Mouse (Mus musculus): Measurements from ENCODE around the gene Cct4. TPM values are rescaled to one million over a fixed set of nuclear protein-coding genes. Genes with fewer than 3 reads are reported as not detected.

The Cct4 gene
- polyA plus RNA-seq, 1 experiment from 2014 or later = 289 TPM

- H3K9ac ChIP-seq = no peak overlapping the region
- H3K4me1 ChIP-seq = no peaks in the 10 kb centered on the region
- no peak overlapping the region for H3K4me3 ChIP-seq
- no peaks in the 10 kb centered on the region for H3K9me3 ChIP-seq
- ATAC-seq (ENCODE audit: insufficient number of reproducible peaks, insufficient read depth, low FRiP score, low TSS enrichment, low read depth) = no peak
- H3K27me3 ChIP-seq = no peaks in the 10 kb centered on the region
- H3K27ac ChIP-seq = no peak overlapping the region
- no peaks in the 10 kb centered on the region for H3K36me3 ChIP-seq
- H3K4me2 ChIP-seq = no peak overlapping the region
- WGBS = 84% methylated on average over 4 of the region's 4 CpGs
Measured at GRCm38 (mm10) chr11:23013580-23014294, 23.4 kb downstream of the Cct4 start.

DNA sequence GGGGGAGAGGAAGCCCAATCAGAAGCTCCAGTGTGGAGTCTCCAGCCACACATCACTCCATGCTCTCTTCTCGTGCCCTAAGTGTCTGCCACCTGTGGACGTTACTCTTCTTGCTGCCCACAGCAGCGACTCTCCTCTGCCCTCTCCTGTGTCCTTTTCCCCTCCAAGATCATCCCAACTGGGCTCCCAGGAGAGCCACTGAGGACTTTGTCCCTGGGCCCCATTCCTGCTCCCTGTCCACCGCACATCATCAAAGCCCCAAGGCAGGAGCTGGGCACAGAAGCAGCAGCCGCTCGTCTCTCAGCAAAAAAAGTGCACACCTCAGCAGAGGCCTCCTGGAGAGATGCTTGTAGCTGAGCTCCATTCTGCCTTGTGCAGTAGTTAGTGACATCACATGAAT lies 24.7 kb downstream of the Cct4 start:
- 75% methylated on average over 6 of the region's 6 CpGs for WGBS
- H3K4me2 ChIP-seq = no peak overlapping the region

GRCm38 (mm10) chr11:23017943-23018342 lies 27.6 kb downstream of the Cct4 start:
- H3K9ac ChIP-seq = no peak overlapping the region
- H3K4me1 ChIP-seq = no peaks in the 10 kb centered on the region
- no peak overlapping the region for H3K4me3 ChIP-seq
- no peaks in the 10 kb centered on the region for H3K9me3 ChIP-seq
- WGBS = 91% methylated on average over 4 of the region's 4 CpGs
- H3K27ac ChIP-seq = no peak overlapping the region
- H3K4me2 ChIP-seq = no peak overlapping the region
- ATAC-seq (ENCODE audit: insufficient number of reproducible peaks, insufficient read depth, low FRiP score, low TSS enrichment, low read depth) = no peak
- H3K36me3 ChIP-seq = no peaks in the 10 kb centered on the region
- no peaks in the 10 kb centered on the region for H3K27me3 ChIP-seq

More for the DNA sequence above, 24.7 kb downstream of the Cct4 start:
- H3K27me3 ChIP-seq = no peaks in the 10 kb centered on the region
- no peak overlapping the region for H3K4me3 ChIP-seq
- ATAC-seq (ENCODE audit: insufficient number of reproducible peaks, insufficient read depth, low FRiP score, low TSS enrichment, low read depth) = no peak
- no peaks in the 10 kb centered on the region for H3K36me3 ChIP-seq
- H3K9me3 ChIP-seq = no peaks in the 10 kb centered on the region
- no peak overlapping the region for H3K27ac ChIP-seq
- H3K4me1 ChIP-seq = no peaks in the 10 kb centered on the region
- H3K9ac ChIP-seq = no peak overlapping the region

- Histone ChIP-seq H3K27me3 (no peaks in the 10 kb centered on the region), H3K9me3 (no peaks in the 10 kb centered on the region), H3K27ac (no peak overlapping the region), H3K4me1 (no peaks in the 10 kb centered on the region), H3K4me2 (no peak overlapping the region), H3K36me3 (no peaks in the 10 kb centered on the region), H3K4me3 (no peak overlapping the region), H3K9ac (0 out of 2 replicates have a peak overlapping the region, but pooled peaks have one; percentile 32)
- WGBS = 55% methylated on average over 24 of the region's 24 CpGs
- no peak for ATAC-seq (ENCODE audit: insufficient number of reproducible peaks, insufficient read depth, low FRiP score, low TSS enrichment, low read depth)
Measured at GRCm38 (mm10) chr11:23020116-23020770, 29.9 kb downstream of the Cct4 start.

GRCm38 (mm10) chr11:23020841-23021240 lies 30.5 kb downstream of the Cct4 start:
- no peak overlapping the region for H3K4me2 ChIP-seq
- no peaks in the 10 kb centered on the region for H3K36me3 ChIP-seq
- no peaks in the 10 kb centered on the region for H3K9me3 ChIP-seq
- no peaks in the 10 kb centered on the region for H3K27me3 ChIP-seq
- WGBS = 89% methylated on average over 14 of the region's 14 CpGs
- H3K27ac ChIP-seq = no peak overlapping the region
- ATAC-seq (ENCODE audit: insufficient number of reproducible peaks, insufficient read depth, low FRiP score, low TSS enrichment, low read depth) = no peak
- no peak overlapping the region for H3K9ac ChIP-seq
- H3K4me3 ChIP-seq = no peak overlapping the region
- no peaks in the 10 kb centered on the region for H3K4me1 ChIP-seq

DNA sequence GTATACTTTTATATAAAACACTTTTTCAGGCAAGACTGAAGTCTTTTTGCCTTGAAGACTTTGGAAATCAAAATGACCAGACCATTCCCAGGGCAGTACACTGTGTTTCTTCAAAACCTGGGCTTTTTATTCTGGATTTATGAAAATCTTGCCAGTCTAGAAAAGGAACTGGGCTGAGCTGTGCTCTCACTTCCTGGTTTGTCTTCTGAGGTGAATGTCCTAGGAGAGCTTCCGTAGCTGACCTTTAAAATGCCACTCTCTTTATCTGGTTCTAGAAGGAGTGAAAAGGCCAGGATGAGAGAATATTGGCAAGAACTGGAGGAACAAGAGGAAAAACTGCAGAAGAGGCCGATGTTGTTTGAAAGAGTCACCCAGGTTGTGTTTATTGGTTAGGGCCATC lies 32.8 kb downstream of the Cct4 start:
- Histone ChIP-seq H3K27me3 (no peaks in the 10 kb centered on the region), H3K4me2 (no peak overlapping the region), H3K4me3 (no peak overlapping the region), H3K36me3 (no peaks in the 10 kb centered on the region), H3K4me1 (no peaks in the 10 kb centered on the region), H3K9ac (no peak overlapping the region), H3K9me3 (no peaks in the 10 kb centered on the region), H3K27ac (no peak overlapping the region)
- WGBS = 90% methylated on average over 2 of the region's 2 CpGs
- ATAC-seq (ENCODE audit: insufficient number of reproducible peaks, insufficient read depth, low FRiP score, low TSS enrichment, low read depth) = no peak

- no peak for ATAC-seq (ENCODE audit: insufficient number of reproducible peaks, insufficient read depth, low FRiP score, low TSS enrichment, low read depth)
Measured at GRCm38 (mm10) chr11:23024169-23024568, 33.9 kb downstream of the Cct4 start.

DNA sequence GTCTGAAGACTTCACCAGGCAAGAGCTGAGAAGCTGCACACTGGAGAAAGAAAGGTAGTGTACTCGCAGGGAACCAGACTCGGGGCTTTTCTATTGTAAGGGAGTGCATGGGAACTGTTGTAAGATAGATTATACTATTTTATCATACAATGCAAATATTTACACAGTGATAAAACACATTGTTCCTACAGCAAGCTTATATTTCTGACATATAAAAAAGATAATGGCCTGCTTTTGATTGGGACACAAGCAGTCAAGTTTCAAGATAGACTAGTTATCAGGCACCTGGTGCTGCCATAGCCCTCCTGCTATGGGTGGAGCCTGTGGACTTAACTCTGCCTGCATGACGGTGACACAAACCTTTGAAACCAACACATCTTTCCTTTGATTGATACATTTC lies 38.6 kb downstream of the Cct4 start:
- H3K4me1 ChIP-seq = no peaks in the 10 kb centered on the region
- ATAC-seq (ENCODE audit: insufficient number of reproducible peaks, insufficient read depth, low FRiP score, low TSS enrichment, low read depth) = no peak
- H3K4me2 ChIP-seq = no peak overlapping the region
- no peaks in the 10 kb centered on the region for H3K27me3 ChIP-seq
- WGBS = 58% methylated on average over 3 of the region's 3 CpGs
- H3K27ac ChIP-seq = no peak overlapping the region
- no peak overlapping the region for H3K4me3 ChIP-seq
- no peaks in the 10 kb centered on the region for H3K9me3 ChIP-seq
- no peak overlapping the region for H3K9ac ChIP-seq
- H3K36me3 ChIP-seq = no peaks in the 10 kb centered on the region

More at GRCm38 (mm10) chr11:23024169-23024568, 33.9 kb downstream of the Cct4 start:
- Histone ChIP-seq H3K27me3 (no peaks in the 10 kb centered on the region), H3K36me3 (no peaks in the 10 kb centered on the region), H3K4me3 (no peak overlapping the region), H3K27ac (no peak overlapping the region), H3K9me3 (no peaks in the 10 kb centered on the region), H3K9ac (no peak overlapping the region), H3K4me1 (no peaks in the 10 kb centered on the region), H3K4me2 (no peak overlapping the region)
- 70% methylated on average over 3 of the region's 3 CpGs for WGBS

GRCm38 (mm10) chr11:23029399-23029798 lies 39.1 kb downstream of the Cct4 start:
- Histone ChIP-seq H3K9ac (no peak overlapping the region), H3K27me3 (no peaks in the 10 kb centered on the region), H3K27ac (no peak overlapping the region), H3K4me1 (no peaks in the 10 kb centered on the region), H3K4me3 (no peak overlapping the region), H3K4me2 (no peak overlapping the region), H3K9me3 (no peaks in the 10 kb centered on the region), H3K36me3 (no peaks in the 10 kb centered on the region)
- ATAC-seq (ENCODE audit: insufficient number of reproducible peaks, insufficient read depth, low FRiP score, low TSS enrichment, low read depth) = no peak
- 76% methylated on average over 6 of the region's 6 CpGs for WGBS

DNA sequence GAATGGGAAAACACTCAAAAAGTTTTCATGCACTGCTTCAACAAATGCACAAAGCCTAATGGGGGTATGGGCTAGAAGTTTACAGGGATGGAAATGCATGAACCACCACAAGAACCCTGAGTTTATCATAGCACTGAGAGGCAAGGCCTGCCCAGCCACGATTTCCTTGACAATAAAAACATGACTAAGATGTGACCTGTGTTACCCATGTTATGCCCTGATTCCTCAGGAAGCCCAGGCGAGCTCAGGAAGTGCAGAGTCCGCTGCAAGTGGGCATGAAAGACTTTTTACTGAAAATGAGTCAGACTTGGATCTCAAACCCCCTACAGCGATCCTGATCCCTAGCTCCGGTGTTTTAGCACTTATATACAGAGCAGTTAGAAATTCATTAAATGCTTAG lies 56.9 kb downstream of the Cct4 start:
- no peak overlapping the region for H3K4me2 ChIP-seq
- WGBS = 54% methylated on average over 5 of the region's 5 CpGs

DNA sequence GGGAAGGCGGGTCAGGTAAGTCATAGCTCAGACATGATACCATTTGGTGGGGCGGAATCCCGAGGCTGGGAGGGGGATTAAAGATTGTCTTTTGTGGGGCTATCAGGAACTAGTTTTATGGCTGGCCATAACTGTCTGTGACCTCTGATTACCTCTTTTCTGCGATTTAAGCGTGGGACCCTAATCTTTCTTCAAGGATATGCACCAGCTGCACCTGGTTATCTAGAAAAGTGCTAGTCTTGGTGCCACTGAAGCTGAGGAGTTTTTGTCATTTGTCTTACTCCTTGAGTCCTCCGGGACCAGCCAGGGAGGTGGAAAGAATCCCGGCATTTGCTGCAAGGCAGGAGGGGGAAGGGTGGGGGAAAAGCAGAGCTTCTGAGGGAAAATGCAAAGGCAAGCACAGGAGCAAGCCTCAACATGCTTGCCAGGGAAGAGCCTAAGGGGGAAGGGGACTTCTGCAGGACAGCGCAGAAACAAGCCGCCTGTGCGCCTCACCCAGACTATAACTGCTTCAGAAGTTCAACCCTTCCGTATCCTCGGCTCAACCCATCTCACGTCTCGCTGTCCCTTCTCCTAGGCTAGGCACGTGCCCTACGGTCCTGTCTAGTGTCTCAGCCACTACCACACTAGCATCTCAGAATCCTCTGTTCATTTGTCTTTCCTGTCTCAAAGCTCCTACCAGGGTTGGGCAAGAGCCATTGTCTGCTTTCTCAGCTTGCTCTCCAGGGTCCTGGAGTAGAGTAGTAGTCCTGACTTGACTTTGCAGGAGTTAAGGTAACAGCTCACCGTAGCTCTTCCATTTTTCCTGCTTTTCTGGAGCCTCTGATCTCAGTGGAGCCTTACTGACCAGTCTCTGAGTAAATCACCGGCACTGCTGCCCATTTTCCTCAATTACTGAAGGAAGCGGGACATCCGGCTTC lies 57.6 kb downstream of the Cct4 start:
- Histone ChIP-seq H3K27ac (no peak overlapping the region), H3K4me3 (peak overlapping the region; percentile 14), H3K9ac (0 out of 2 replicates have a peak overlapping the region, but pooled peaks have one; percentile 27), H3K9me3 (no peaks in the 10 kb centered on the region), H3K27me3 (no peaks in the 10 kb centered on the region), H3K4me1 (peaks cover 10% of the 10 kb centered on the region), H3K4me2 (peak overlapping the region; percentile 45), H3K36me3 (no peaks in the 10 kb centered on the region)
- 34% methylated on average over 20 of the region's 20 CpGs for WGBS
- ATAC-seq (ENCODE audit: insufficient number of reproducible peaks, insufficient read depth, low FRiP score, low TSS enrichment, low read depth) = peak; percentile 20; the same call in 1 of the 2 replicates

More for the DNA sequence above, 56.9 kb downstream of the Cct4 start:
- H3K9me3 ChIP-seq = no peaks in the 10 kb centered on the region
- no peaks in the 10 kb centered on the region for H3K27me3 ChIP-seq
- no peak for ATAC-seq (ENCODE audit: insufficient number of reproducible peaks, insufficient read depth, low FRiP score, low TSS enrichment, low read depth)
- H3K9ac ChIP-seq = no peak overlapping the region
- H3K36me3 ChIP-seq = no peaks in the 10 kb centered on the region
- peaks cover 10% of the 10 kb centered on the region for H3K4me1 ChIP-seq
- H3K4me3 ChIP-seq = no peak overlapping the region
- no peak overlapping the region for H3K27ac ChIP-seq

All from embryonic facial prominence, embryonic 13.5 days (tissue).